Mouse (Mus musculus): Measurements from ENCODE around the gene Spata32. TPM values are rescaled to one million over a fixed set of nuclear protein-coding genes. Genes with fewer than 3 reads are reported as not detected.

Spata32 gene
- polyA plus RNA-seq, 1 experiment from 2014 or later = not detected

DNA sequence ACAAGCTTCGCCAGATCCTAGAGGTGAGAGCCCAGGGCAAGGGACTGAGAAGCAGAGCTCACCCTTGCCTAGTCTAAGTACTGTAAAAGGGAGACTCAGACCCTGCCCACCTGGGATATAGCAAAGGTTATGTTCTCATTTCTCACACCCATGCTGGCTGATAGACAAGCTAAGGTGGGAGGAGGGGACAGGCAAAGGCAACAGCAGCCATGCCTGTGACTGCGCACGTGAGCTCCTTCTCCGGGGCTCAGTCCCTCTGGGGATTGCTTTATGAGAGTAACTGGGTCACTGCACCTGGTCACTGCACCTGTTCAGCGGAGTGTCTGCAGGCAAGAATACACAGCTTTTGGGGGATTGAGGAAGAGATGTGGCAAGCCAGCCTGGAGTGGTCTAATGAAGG is 22.6 kb downstream of the Spata32 start:
- 79% methylated on average over 5 of the region's 5 CpGs for WGBS
- H3K27me3 ChIP-seq (ENCODE audit: insufficient read depth, low read length) = peaks cover 93% of the 10 kb centered on the region
- no peak for ATAC-seq (ENCODE audit: insufficient read depth)

DNA sequence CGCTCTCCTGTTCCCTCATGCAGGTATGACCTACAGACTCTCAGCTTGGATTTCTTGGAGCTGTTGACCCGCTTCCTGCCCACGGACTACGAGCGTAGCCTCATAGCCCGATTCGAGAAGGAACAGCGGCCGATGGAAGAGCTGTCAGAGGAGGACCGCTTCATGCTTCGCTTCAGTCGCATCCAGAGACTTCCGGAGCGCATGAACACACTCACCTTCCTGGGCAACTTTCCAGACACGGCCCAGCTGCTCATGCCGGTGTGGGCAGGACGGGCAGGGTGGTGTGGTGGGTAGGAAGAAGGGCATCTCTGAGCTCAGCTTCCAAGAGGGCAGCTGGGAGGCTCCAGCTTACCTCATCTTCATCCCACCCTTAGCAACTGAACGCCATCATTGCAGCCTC is 23.0 kb downstream of the Spata32 start:
- Histone ChIP-seq H3K27ac (ENCODE audit: low read depth) (no peak overlapping the region), H3K4me2 (no peak overlapping the region), H3K27me3 (ENCODE audit: insufficient read depth, low read length) (peaks cover 93% of the 10 kb centered on the region), H3K36me3 (ENCODE audit: insufficient read depth) (no peaks in the 10 kb centered on the region), H3K4me3 (ENCODE audit: low read depth, low read length) (no peak overlapping the region), H3K9ac (no peak overlapping the region), H3K4me1 (ENCODE audit: insufficient read depth) (peaks cover 8% of the 10 kb centered on the region; the same call in 1 of the 2 replicates), H3K9me3 (ENCODE audit: low read depth, low read length) (no peaks in the 10 kb centered on the region)
- TF ChIP-seq CTCF (IDR thresholded peaks at IDR 0.05; ENCODE audit: low read depth) = no peak
- DNase-seq (no peak), ATAC-seq (ENCODE audit: insufficient read depth) (no peak)
- 75% methylated on average over 18 of the region's 18 CpGs for WGBS

More for the DNA sequence above, 22.6 kb downstream of the Spata32 start:
- Histone ChIP-seq H3K4me2 (no peak overlapping the region), H3K4me3 (ENCODE audit: low read depth, low read length) (no peak overlapping the region), H3K9ac (no peak overlapping the region), H3K27ac (ENCODE audit: low read depth) (no peak overlapping the region), H3K4me1 (ENCODE audit: insufficient read depth) (peaks cover 8% of the 10 kb centered on the region; the same call in 1 of the 2 replicates), H3K9me3 (ENCODE audit: low read depth, low read length) (no peaks in the 10 kb centered on the region), H3K36me3 (ENCODE audit: insufficient read depth) (no peaks in the 10 kb centered on the region)
- DNase-seq = no peak
- TF ChIP-seq CTCF (IDR thresholded peaks at IDR 0.05; ENCODE audit: low read depth) = no peak

DNA sequence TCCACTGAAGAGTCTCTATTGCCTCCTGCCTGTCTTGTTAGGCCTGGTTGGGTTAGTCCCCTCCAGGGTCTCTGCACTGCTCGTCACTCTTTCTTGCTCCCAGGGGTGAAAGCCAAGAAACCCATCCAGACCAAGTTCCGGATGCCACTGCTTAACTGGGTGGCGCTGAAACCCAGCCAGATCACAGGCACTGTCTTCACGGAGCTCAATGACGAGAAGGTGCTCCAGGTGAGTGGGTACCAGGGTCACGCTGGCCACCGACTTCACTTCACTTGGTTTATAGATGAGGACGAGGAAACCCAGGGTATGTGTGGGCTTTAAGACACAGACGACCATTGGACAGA is 24.4 kb downstream of the Spata32 start:
- DNase-seq = no peak
- Histone ChIP-seq H3K4me1 (ENCODE audit: insufficient read depth) (0 out of 2 replicates have a peak, but pooled peaks cover 4% of the 10 kb centered on the region), H3K9ac (no peak overlapping the region), H3K27ac (ENCODE audit: low read depth) (no peak overlapping the region), H3K36me3 (ENCODE audit: insufficient read depth) (no peaks in the 10 kb centered on the region), H3K9me3 (ENCODE audit: low read depth, low read length) (no peaks in the 10 kb centered on the region), H3K4me2 (no peak overlapping the region), H3K4me3 (ENCODE audit: low read depth, low read length) (no peak overlapping the region), H3K27me3 (ENCODE audit: insufficient read depth, low read length) (peaks cover 81% of the 10 kb centered on the region)
- ATAC-seq (ENCODE audit: insufficient read depth) = no peak
- no peak for TF ChIP-seq CTCF (IDR thresholded peaks at IDR 0.05; ENCODE audit: low read depth)
- WGBS = 37% methylated on average over 9 of the region's 9 CpGs

DNA sequence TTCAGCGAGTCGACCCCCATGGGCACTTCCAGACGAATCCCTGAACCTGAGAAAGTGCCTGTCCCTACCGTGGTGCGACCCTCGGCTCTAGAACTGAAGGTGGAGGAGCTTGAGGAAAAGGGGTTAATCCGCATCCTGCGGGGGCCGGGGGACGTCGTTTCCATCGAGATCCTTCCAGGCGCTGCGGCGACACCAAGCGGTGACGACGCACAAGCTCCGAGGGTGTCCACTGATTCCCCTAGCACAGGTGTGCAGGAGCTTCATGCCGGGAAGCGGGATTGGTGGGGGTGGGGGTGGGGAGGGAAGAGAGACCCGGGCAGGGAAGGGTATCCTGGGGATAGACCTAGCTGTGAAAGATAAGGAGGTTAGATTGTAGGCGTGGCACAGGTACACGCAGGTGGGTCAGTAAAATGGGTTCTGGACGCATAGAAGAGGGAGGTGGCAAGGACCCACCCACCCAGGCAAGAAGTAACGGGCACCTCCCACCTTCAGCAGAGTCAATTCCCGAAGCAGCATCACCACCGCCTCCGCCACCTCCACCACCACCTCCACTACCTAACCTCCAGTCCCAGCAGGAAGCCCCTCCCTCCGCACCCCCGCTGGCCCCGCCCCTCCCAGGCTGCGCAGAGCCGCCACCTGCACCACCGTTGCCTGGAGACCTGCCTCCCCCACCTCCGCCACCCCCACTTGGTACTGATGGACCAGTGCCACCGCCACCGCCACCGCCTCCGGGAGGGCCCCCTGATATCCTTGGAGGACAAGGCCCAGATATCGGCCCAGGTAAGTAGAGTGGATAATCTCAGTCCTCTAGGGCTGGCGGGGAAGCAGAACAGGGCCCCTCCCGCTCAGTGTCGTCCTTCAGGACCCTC is 25.0 kb downstream of the Spata32 start:
- DNase-seq (peak; percentile 67), ATAC-seq (ENCODE audit: insufficient read depth) (no peak; the same call in 1 of the 2 replicates)
- Histone ChIP-seq H3K4me2 (peak overlapping the region; percentile 55), H3K4me1 (ENCODE audit: insufficient read depth) (no peaks in the 10 kb centered on the region), H3K9ac (no peak overlapping the region), H3K27ac (ENCODE audit: low read depth) (no peak overlapping the region), H3K36me3 (ENCODE audit: insufficient read depth) (no peaks in the 10 kb centered on the region), H3K4me3 (ENCODE audit: low read depth, low read length) (peak overlapping the region; percentile 23), H3K9me3 (ENCODE audit: low read depth, low read length) (no peaks in the 10 kb centered on the region), H3K27me3 (ENCODE audit: insufficient read depth, low read length) (peaks cover 75% of the 10 kb centered on the region)
- TF ChIP-seq CTCF (IDR thresholded peaks at IDR 0.05; ENCODE audit: low read depth) = peak; percentile 54
- 6% methylated on average over 44 of the region's 44 CpGs for WGBS

DNA sequence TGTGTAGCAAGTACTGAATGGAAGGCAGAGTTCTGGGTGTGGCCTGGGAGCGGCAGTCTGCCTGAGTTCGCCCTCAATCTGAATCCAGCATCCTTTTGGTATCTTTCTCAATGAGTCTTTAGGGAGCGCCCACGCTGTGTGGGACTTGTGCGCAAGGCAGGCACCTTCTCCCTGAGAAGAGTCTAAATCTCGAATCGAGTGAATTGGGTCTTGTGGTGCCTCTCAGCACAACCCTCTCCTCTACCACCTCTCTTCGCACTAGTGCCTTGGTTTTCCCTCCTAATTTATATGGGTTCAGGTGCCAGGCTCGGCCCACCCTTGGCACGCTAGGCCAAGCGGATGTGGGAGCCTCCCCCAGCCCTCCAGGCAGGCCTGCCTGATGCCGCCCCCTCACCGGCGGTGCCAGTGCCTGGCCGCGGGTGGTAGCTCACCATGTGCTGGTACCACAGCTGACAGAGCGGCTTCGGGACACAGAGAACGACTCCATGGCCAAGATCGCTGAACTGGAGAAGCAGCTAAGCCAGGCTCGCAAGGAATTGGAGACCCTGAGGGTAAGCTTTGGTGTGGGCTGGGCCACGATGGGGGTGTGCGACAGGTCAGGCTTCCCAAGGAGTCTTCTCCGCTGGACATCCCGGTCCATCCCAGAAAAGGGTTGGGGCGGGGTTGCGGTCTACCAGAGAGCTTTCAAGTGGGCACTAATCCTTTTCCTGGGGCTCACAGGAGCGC is 25.8 kb downstream of the Spata32 start:
- no peak overlapping the region for H3K27ac ChIP-seq (ENCODE audit: low read depth)
- 19% methylated on average over 28 of the region's 28 CpGs for WGBS
- H3K9me3 ChIP-seq (ENCODE audit: low read depth, low read length) = no peaks in the 10 kb centered on the region
- TF ChIP-seq CTCF (IDR thresholded peaks at IDR 0.05; ENCODE audit: low read depth) = no peak
- no peaks in the 10 kb centered on the region for H3K36me3 ChIP-seq (ENCODE audit: insufficient read depth)
- H3K4me1 ChIP-seq (ENCODE audit: insufficient read depth) = no peaks in the 10 kb centered on the region
- no peak overlapping the region for H3K9ac ChIP-seq
- H3K4me2 ChIP-seq = peak overlapping the region; percentile 55
- peak overlapping the region; percentile 23 for H3K4me3 ChIP-seq (ENCODE audit: low read depth, low read length)
- DNase-seq = no peak
- ATAC-seq (ENCODE audit: insufficient read depth) = no peak
- peaks cover 67% of the 10 kb centered on the region for H3K27me3 ChIP-seq (ENCODE audit: insufficient read depth, low read length)

DNA sequence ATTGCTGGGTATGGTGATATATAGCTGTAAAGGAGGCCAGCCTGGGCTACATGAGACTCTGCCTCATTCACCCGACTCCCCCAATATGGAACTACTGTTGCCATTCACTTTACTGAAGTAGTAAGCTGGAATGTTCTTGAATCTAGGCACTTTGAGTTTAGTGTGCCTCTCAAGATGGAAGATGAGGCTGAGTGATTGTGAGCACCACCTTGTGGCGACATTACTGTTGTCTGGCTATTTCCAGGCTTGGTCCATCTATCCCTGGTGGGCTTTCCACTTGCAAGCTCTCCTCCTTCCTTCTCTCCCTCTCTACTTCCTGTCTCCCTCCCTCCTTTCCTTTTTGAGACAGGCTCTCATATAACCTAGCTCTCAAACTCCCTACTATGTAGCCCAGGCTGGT is 33.3 kb downstream of the Spata32 start:
- H3K9ac ChIP-seq = no peak overlapping the region
- H3K27me3 ChIP-seq (ENCODE audit: insufficient read depth, low read length) = no peaks in the 10 kb centered on the region
- no peak overlapping the region for H3K27ac ChIP-seq (ENCODE audit: low read depth)
- no peak overlapping the region for H3K4me2 ChIP-seq
- peak; percentile 31; the same call in 1 of the 2 replicates for ATAC-seq (ENCODE audit: insufficient read depth)
- H3K9me3 ChIP-seq (ENCODE audit: low read depth, low read length) = no peaks in the 10 kb centered on the region
- peak; percentile 78 for TF ChIP-seq CTCF (IDR thresholded peaks at IDR 0.05; ENCODE audit: low read depth)
- WGBS = 43% methylated on average over 2 of the region's 2 CpGs
- no peaks in the 10 kb centered on the region for H3K4me1 ChIP-seq (ENCODE audit: insufficient read depth)
- DNase-seq = peak; percentile 82
- no peaks in the 10 kb centered on the region for H3K36me3 ChIP-seq (ENCODE audit: insufficient read depth)
- no peak overlapping the region for H3K4me3 ChIP-seq (ENCODE audit: low read depth, low read length)

DNA sequence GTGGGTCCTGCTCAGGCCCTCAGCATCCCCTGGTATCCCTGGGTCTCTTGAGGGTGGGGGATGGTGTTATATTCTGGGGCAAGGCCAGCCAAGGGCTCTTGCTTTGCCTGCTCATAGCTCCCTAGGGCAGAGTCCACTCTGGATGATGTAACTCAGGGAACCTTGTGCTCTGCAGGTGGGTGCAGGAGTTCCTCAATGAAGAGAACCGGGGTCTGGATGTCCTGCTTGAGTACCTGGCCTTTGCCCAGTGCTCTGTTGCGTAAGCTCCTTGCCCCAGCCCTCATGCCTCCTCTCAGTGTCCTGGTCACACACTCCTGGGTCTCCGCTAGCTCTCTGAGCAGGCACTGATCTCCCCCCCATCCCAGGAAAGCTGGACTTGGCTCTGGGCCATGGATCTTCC is 36.3 kb downstream of the Spata32 start:
- Histone ChIP-seq H3K27ac (ENCODE audit: low read depth) (no peak overlapping the region), H3K36me3 (ENCODE audit: insufficient read depth) (no peaks in the 10 kb centered on the region), H3K4me2 (no peak overlapping the region), H3K4me1 (ENCODE audit: insufficient read depth) (no peaks in the 10 kb centered on the region), H3K4me3 (ENCODE audit: low read depth, low read length) (no peak overlapping the region), H3K9ac (no peak overlapping the region), H3K9me3 (ENCODE audit: low read depth, low read length) (no peaks in the 10 kb centered on the region), H3K27me3 (ENCODE audit: insufficient read depth, low read length) (no peaks in the 10 kb centered on the region)
- DNase-seq (no peak), ATAC-seq (ENCODE audit: insufficient read depth) (no peak)
- TF ChIP-seq CTCF (IDR thresholded peaks at IDR 0.05; ENCODE audit: low read depth) = no peak
- 77% methylated on average over 3 of the region's 3 CpGs for WGBS
